ENCODE assay signal across 20 mouse cellular contexts in the genomic region with DNA sequence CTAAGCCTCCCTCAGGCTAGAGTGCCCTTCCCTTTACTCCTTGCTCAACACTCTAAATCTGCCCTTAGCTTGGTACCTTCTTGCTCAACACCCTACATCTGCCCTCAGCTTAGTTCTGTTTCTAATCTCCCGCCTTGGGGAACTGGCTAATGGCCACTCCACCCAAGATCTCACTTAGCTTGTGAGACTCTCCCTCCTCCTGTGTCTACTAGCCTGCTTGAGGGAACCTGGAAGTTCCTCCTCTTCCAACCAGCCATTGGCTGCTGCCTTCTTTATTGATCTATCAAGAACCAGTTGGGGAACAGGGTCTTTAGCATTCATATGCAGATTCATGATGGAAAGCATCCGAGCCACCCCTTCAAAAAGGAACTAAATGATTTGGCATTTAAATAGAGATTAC. TPM values are rescaled to one million over a fixed set of nuclear protein-coding genes. Genes with fewer than 3 reads are reported as not detected.
A peak's percentile ranks its signal among the peaks of the same experiment; 100 is the strongest.
DNase-seq lines count a peak whose midpoint lies in the region; ATAC-seq and TF ChIP-seq lines count a peak whose summit lies in the region.
"Had no signal": no experiment of that assay in that cellular context is flagged by ENCODE, and none has a peak within 500 bp of the region (broad histone marks: within the 10 kb centered on the region; RNA-seq: fewer than 3 reads in every experiment).

No protein-coding gene starts in this region.

- no peak overlapping the region for H3K4me3 ChIP-seq in liver, postnatal 0 days (ENCODE audit: low read depth, low read length)
- no peak overlapping the region for H3K4me3 ChIP-seq in hindbrain, embryonic 10.5 days
- H3K4me3 ChIP-seq: heart, embryonic 12.5 days; liver, embryonic 15.5 days had no signal

- 61% methylated on average over 2 of the region's 2 CpGs for WGBS in liver, postnatal 0 days (ENCODE audit: insufficient replicate concordance)
- WGBS in hindbrain, embryonic 10.5 days, result 76% methylated on average over 2 of the region's 2 CpGs

- H3K9me3 ChIP-seq in liver, postnatal 0 days (ENCODE audit: low read length), result no peaks in the 10 kb centered on the region
- peaks cover 5% of the 10 kb centered on the region; the same call in 1 of the 2 replicates for H3K9me3 ChIP-seq in hindbrain, embryonic 10.5 days
- H3K9me3 ChIP-seq: liver, embryonic 15.5 days had no signal

- no peaks in the 10 kb centered on the region for H3K36me3 ChIP-seq in liver, postnatal 0 days (replicated peaks; ENCODE audit: insufficient read depth, low read length)
- H3K36me3 ChIP-seq in hindbrain, embryonic 10.5 days, result peaks cover 53% of the 10 kb centered on the region

- H3K9ac ChIP-seq in liver, postnatal 0 days (replicated peaks), result no peak overlapping the region
- H3K9ac ChIP-seq: heart, embryonic 12.5 days; liver, embryonic 15.5 days had no signal

- H3K4me1 ChIP-seq in liver, postnatal 0 days (ENCODE audit: insufficient read depth), result peaks cover 8% of the 10 kb centered on the region; the same call in 1 of the 2 replicates
- peaks cover 24% of the 10 kb centered on the region for H3K4me1 ChIP-seq in hindbrain, embryonic 10.5 days (replicated peaks)

- no peak for TF ChIP-seq EP300 in liver, postnatal 0 days (IDR thresholded peaks at IDR 0.05; ENCODE audit: low read depth)

- no peak overlapping the region for H3K27ac ChIP-seq in liver, postnatal 0 days (ENCODE audit: low read depth)
- H3K27ac ChIP-seq in hindbrain, embryonic 10.5 days, result no peak overlapping the region
- H3K27ac ChIP-seq: hindbrain, postnatal 0 days; liver, embryonic 15.5 days had no signal

- peak; percentile 37 for DNase-seq in lung, postnatal 25 days (ENCODE audit: low spot score)
- DNase-seq in lung, postnatal 14 days, result no peak
- DNase-seq in WW6 (ENCODE audit: low read depth, low spot score), result peak; percentile 47
- DNase-seq in liver, postnatal 0 days, result no peak
- no peak for DNase-seq in hindbrain, embryonic 10.5 days (ENCODE audit: low spot score)
- no peak for DNase-seq in layer of hippocampus, adult 11-12 months (ENCODE audit: low spot score)
- DNase-seq: adrenal gland, adult 2 months; cerebellum, adult 9-11 months; gastrocnemius, postnatal 14 days; heart, postnatal 36 days; kidney, adult 18-20 months; kidney, postnatal 36 days; right cerebral cortex, adult 18-20 months had no signal

- no peak overlapping the region for H3K4me2 ChIP-seq in liver, postnatal 0 days (ENCODE audit: low read depth, low read length)
- H3K4me2 ChIP-seq: heart, embryonic 12.5 days; liver, embryonic 15.5 days had no signal

- TF ChIP-seq CTCF in liver, postnatal 0 days (IDR thresholded peaks at IDR 0.05; ENCODE audit: low read depth), result no peak

- peak; percentile 54 for ATAC-seq in liver, postnatal 0 days
- no peak for ATAC-seq in cerebellum, adult (ENCODE audit: insufficient number of reproducible peaks, low FRiP score, low TSS enrichment)
- ATAC-seq: CD4-positive, CD25-positive, alpha-beta regulatory T cell, adult 4 months; forebrain, embryonic 16.5 days; hindbrain, postnatal 0 days; Patski had no signal

- no peaks in the 10 kb centered on the region for H3K27me3 ChIP-seq in liver, postnatal 0 days (ENCODE audit: insufficient read depth, low read length)
- no peaks in the 10 kb centered on the region for H3K27me3 ChIP-seq in hindbrain, embryonic 10.5 days (ENCODE audit: insufficient read depth, poor library complexity, severe bottlenecking)
- H3K27me3 ChIP-seq: heart, embryonic 12.5 days; liver, embryonic 15.5 days; Patski had no signal

RNA-seq across cellular contexts. Expression of gene Hsf2, which starts 5.9 kb away (rescaled TPM):
- 20.2 and 27.3 TPM in 2 replicates for polyA plus RNA-seq in liver, postnatal 0 days (2015; fragmentation: Nextera tagmentation; extraction: Ambion mirVana)
- 58.6 and 59.9 TPM in 2 replicates for polyA plus RNA-seq in hindbrain, embryonic 10.5 days (2016; fragmentation: Nextera tagmentation; extraction: Ambion mirVana)

RNA-seq across cellular contexts. Expression of gene Serinc1, which starts 40.3 kb away (rescaled TPM):
- polyA plus RNA-seq in liver, postnatal 0 days (2015; fragmentation: Nextera tagmentation; extraction: Ambion mirVana), result 79.2 and 81.6 TPM in 2 replicates
- polyA plus RNA-seq in hindbrain, embryonic 10.5 days (2016; fragmentation: Nextera tagmentation; extraction: Ambion mirVana), result 135 and 142 TPM in 2 replicates

Comparison
In these comparisons a context has a peak if more than half of its experiments do, and no peak if none do; other contexts are left out.
1. DNase-seq: peak in lung, postnatal 25 days (single experiment) and WW6 (single experiment); none in lung, postnatal 14 days (single experiment), liver, postnatal 0 days (single experiment), hindbrain, embryonic 10.5 days (single experiment) and layer of hippocampus, adult 11-12 months (single experiment).